Mouse (Mus musculus): ENCODE results near the gene Pym1. TPM values are rescaled to one million over a fixed set of nuclear protein-coding genes. Genes with fewer than 3 reads are reported as not detected.
A peak's percentile ranks its signal among the peaks of the same experiment; 100 is the strongest.

The Pym1 gene
- total RNA-seq, 1 experiment from 2014 or later = 50.1 TPM

DNA sequence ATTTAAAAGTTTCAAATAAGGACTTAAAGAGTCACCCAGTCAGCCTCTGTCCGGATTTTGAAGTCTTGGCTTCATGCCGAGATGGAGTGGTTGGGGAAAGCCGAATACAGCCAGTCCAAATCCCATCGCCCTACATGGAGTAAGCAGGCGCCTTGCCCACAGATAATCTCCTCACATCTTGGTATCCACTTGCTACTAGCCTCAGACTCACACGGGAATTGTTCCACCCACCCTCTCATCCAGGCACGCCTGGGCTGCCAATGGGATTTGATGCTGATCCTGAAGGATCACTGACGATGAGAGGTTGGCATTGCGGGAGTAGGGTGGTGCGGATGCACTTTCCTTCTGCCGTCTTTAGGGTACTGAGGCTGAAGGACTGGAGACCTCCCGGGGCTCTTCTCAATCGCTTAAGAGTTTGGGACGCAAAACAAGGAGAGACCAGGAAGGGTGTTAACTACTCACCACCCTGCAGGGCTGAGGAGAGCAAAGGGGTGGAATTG, 56.1 kb downstream of the Pym1 start, which contains the start of gene Dnajc14:
Gene Dnajc14, plus strand, starts transcription at position 292 of the 500 bp plus-strand sequence.
- ATAC-seq (replicated peaks; ENCODE audit: low read depth, poor library complexity, severe bottlenecking) = no peak

DNA sequence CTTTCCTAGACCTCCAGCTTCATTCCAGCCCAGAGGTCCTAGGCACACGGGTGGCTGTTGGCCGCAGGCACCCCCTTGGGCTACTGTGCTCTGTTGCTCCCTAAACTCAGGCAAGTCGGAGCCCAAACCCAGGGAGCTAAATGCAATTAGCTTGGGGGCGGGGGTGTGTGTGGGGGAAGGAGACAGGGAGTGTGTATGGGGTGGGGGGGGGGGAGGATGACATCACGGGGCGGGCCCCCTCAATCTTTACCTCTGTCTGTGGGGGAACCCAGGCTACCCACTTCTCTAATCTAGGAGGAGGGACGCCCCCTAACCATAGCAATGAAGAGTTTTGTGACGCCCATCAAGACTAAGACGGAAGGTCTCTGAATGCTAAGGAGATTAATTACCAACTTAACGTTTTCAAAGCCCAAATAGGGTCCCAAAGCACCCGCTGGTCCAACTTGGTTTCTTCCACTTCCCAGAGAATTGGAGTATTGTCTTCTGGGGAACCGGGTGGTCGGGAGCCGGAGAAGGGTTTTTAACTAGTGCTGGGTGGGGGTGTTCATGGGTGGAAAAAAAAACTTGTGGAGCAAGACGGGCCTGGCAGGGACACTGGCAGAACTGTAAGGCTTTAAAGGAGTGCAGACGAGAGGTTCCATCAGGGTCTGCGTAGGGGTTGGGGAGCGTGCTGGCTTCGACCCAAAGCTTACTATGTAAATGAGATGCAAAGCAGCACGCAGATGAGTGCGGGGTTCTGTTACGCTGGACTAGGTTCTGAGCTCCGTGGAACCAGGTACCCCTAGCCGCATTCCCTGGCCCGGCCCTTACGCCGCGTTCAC, 56.8 kb downstream of the Pym1 start, which contains the start of gene Tmem198b:
Gene Tmem198b, minus strand, starts transcription at position 100 of the 821 bp plus-strand sequence.
- peak; percentile 27 for ATAC-seq (replicated peaks; ENCODE audit: low read depth, poor library complexity, severe bottlenecking)

DNA sequence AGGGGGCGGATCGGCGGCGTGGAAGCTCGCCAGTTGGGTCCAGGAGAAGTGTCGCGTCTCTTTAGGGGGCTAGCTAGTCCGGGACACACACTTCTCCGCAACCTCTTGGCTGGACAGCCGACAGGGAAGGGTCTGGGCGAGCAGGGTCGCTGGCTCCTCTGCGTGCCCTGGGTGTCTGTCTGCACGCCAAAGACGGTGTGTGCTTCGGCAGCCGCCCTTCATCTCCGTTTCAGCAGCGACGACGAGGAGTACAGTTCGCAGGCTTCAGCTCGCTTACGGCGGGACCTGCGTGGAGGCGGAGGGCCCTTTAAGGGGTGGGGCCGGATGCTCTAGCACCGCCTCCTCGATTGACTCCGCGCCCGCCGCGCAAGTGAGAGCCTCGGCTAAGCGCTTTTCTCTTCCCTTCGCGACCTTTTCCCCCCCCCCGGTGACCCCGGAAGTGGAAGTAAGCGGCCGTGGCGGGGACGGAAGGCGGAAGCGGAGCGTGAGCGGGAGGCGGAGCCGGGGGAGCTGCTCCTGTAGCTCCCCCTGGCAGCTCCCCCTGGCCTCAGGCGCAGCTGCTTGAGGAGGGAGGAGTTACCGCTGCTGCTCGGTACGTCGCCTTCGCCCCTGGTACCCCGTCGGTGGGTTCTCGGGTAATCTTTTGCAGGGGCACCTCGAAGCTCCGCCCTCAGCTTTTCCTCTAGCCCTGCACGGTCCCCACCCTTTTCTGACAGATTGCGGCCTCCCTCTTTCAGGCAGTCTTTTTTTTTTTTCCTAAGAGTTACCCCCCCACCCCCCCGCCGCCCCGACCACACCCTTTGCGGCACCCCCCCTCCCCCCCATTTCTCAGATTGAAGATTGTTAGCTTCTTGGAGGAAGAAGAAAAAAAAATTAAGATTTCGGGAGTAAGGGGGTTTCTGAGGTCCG, 57.7 kb downstream of the Pym1 start:
- peak; percentile 82 for ATAC-seq (replicated peaks; ENCODE audit: low read depth, poor library complexity, severe bottlenecking)

DNA sequence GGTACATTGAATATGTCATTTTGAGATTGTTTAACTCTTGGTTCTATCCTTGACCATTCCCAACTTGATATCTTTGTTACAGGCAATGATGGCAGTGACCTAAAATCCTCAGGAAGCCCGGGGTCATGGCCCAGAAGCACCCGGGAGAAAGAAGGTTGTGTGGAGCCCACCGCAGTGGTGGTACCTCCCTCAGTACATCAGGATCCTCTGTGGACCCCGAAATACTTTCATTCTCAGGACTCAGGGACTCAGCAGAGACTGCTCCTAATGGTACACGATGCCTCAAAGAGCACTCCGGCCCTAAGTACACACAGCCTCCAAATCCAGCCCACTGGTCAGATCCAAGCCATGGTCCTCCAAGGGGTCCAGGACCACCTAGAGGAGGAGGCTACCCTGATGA, 58.4 kb downstream of the Pym1 start:
- ATAC-seq (replicated peaks; ENCODE audit: low read depth, poor library complexity, severe bottlenecking) = no peak

DNA sequence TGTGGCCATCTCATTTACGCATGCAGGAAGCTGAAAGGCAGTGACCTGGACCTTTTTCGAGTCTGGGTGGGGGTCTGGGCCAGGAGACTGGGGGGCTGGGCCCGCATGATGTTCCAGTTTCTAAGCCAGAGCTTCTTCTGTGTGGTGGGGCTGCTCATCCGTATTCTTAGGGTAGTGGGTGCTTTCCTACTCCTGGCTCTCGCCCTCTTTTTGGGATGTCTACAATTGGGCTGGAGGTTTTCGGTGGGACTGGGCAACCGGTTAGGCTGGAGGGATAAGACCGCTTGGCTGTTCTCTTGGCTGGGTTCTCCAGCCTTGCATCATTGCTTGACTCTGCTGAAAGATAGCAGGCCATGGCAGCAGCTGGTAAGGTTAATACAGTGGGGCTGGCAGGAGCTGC, 59.3 kb downstream of the Pym1 start:
- ATAC-seq (replicated peaks; ENCODE audit: low read depth, poor library complexity, severe bottlenecking) = no peak

Other genes starting within 250 kb of the Pym1 start
- 0.55 TPM in 1 of 2 replicates, not detected in the other for gene Myl6b, start 249.2 kb upstream of the Pym1 start, total RNA-seq (2017)
- 70.9 and 76.6 TPM in 2 replicates for gene Esyt1, start 222.0 kb upstream of the Pym1 start, total RNA-seq (2017)
- gene Zc3h10, start 200.1 kb upstream of the Pym1 start, total RNA-seq (2017) = 8.6 and 10.6 TPM in 2 replicates
- 3,010 and 3,037 TPM in 2 replicates for gene Rpl41, start 198.6 kb upstream of the Pym1 start, total RNA-seq (2017)
- 385 and 532 TPM in 2 replicates for gene Pa2g4, start 181.9 kb upstream of the Pym1 start, total RNA-seq (2017)
- 1.0 and 1.8 TPM in 2 replicates for gene Erbb3, start 158.2 kb upstream of the Pym1 start, total RNA-seq (2017)
- 1,052 and 1,471 TPM in 2 replicates for gene Rps26, start 121.1 kb upstream of the Pym1 start, total RNA-seq (2017)
- not detected in 2 replicates for gene Ikzf4, start 101.9 kb upstream of the Pym1 start, total RNA-seq (2017)
- 4.6 and 5.2 TPM in 2 replicates for gene Suox, start 73.8 kb upstream of the Pym1 start, total RNA-seq (2017)
- 24.5 and 29.0 TPM in 2 replicates for gene Rab5b, start 51.6 kb upstream of the Pym1 start, total RNA-seq (2017)
- gene Pmel, start 43.7 kb upstream of the Pym1 start, total RNA-seq (2017) = not detected in 2 replicates
- 50.2 and 69.2 TPM in 2 replicates for gene Cdk2, start 42.9 kb upstream of the Pym1 start, total RNA-seq (2017)
- 5.3 and 8.4 TPM in 2 replicates for gene Dgka, start 3.0 kb upstream of the Pym1 start, total RNA-seq (2017)
- gene Mmp19, start 43.0 kb downstream of the Pym1 start, total RNA-seq (2017) = 1.9 and 3.0 TPM in 2 replicates
- gene Dnajc14, start 56.2 kb downstream of the Pym1 start, total RNA-seq (2017) = 29.7 and 34.6 TPM in 2 replicates
- 3.2 and 3.7 TPM in 2 replicates for gene Tmem198b, start 56.5 kb downstream of the Pym1 start, total RNA-seq (2017)
- 212 and 320 TPM in 2 replicates for gene Sarnp, start 69.4 kb downstream of the Pym1 start, total RNA-seq (2017)
- gene Ormdl2, start 73.8 kb downstream of the Pym1 start, total RNA-seq (2017) = 86.6 and 90.4 TPM in 2 replicates
- gene Gdf11, start 143.8 kb downstream of the Pym1 start, total RNA-seq (2017) = 0.39 TPM in 1 of 2 replicates, not detected in the other
- 38.5 and 39.6 TPM in 2 replicates for gene Cd63, start 153.1 kb downstream of the Pym1 start, total RNA-seq (2017)
- gene Rdh5, start 175.0 kb downstream of the Pym1 start, total RNA-seq (2017) = 2.7 and 7.7 TPM in 2 replicates
- gene Bloc1s1, start 176.1 kb downstream of the Pym1 start, total RNA-seq (2017) = 95.3 and 109 TPM in 2 replicates
- not detected in 2 replicates for gene Itga7, start 185.9 kb downstream of the Pym1 start, total RNA-seq (2017)
- gene Mettl7b, start 213.1 kb downstream of the Pym1 start, total RNA-seq (2017) = not detected in 2 replicates
- not detected in 2 replicates for gene Olfr9, start 241.5 kb downstream of the Pym1 start, total RNA-seq (2017)